Mouse (Mus musculus) layer of hippocampus, adult 2 months (tissue): ENCODE results near the gene Musk. TPM values are rescaled to one million over a fixed set of nuclear protein-coding genes. Genes with fewer than 3 reads are reported as not detected.
A peak's percentile ranks its signal among the peaks of the same experiment; 100 is the strongest.

Experiments used
- DNase-seq, 2 experiments: peaks; one replicate each; pipeline ENCODE4 v3.0.0; 2022; ENCODE audit warnings: low spot score in 2 of 2
- H3K27ac ChIP-seq: fragments of 200-600 bp; 2 replicates; pipeline ENCODE4 v1.8.1; 2022
- H3K4me3 ChIP-seq: fragments of 200-600 bp; 2 replicates; pipeline ENCODE4 v1.8.1; 2022; ENCODE audit warnings: mild to moderate bottlenecking
- CTCF ChIP-seq: fragments of 200-600 bp; conservative IDR thresholded peaks from 2 replicates; pipeline ENCODE4 v1.8.1; 2022; ENCODE audit warnings: antibody characterized with exemption, mild to moderate bottlenecking, moderate library complexity
- total RNA-seq, 2 experiments: library from RNA; stranded (reverse); gene quantifications; 2 replicates each; pipeline ENCODE4 v1.2.3; 2021

Musk gene
- total RNA-seq, 2 experiments from 2014 or later, result 1.4 to 1.5 TPM

GRCm38 (mm10) chr4:58330016-58330415 is 44.3 kb downstream of the Musk start:
- no peak for TF ChIP-seq CTCF
- Histone ChIP-seq H3K27ac (no peak overlapping the region), H3K4me3 (no peak overlapping the region)
- no peak for DNase-seq

DNA sequence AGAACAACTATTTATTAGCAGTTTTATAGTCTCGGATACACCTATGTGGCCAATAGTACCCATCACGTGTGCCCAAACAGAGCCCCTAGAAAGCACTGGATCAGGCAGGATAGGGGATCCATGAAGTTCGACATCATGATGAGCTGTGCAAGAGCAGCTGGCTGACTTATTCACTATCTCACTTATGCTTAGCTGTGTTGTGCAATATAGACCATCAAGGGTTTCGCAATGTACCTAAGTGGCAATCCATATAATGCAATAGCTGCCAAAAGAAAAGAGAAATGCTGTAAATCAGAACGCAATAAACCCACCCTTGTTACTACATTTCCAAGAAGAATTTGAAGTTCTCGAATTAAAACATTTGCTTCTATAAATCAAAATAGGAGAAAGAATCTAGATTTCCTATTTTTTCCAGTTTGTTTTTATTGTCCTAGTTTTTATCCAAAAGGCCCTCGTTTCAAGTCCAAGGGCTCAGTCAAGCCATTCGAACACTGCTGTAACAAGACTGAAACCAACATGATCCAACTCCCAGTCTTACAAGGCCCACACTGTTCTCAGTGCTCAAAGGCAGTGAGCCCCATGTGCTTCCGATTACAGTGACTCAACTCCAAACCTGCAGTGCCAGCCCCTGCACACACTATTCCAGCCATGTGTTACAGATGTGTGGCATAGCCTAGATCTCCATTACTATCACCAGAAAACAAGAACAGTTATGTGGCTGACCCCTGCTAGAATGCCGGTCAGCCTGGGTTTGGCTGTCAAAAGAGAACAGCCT is 45.3 kb downstream of the Musk start:
- Histone ChIP-seq H3K4me3 (no peak overlapping the region), H3K27ac (no peak overlapping the region)
- TF ChIP-seq CTCF, result no peak
- no peak for DNase-seq

- H3K4me3 ChIP-seq, result no peak overlapping the region
- no peak overlapping the region for H3K27ac ChIP-seq
- no peak for TF ChIP-seq CTCF
- DNase-seq, result no peak
Observed at GRCm38 (mm10) chr4:58332394-58332793, 46.6 kb downstream of the Musk start.

- TF ChIP-seq CTCF, result no peak
- Histone ChIP-seq H3K27ac (0 out of 2 replicates have a peak overlapping the region, but pooled peaks have one; percentile 5), H3K4me3 (no peak overlapping the region)
- no peak for DNase-seq
Observed at GRCm38 (mm10) chr4:58336227-58336626, 50.5 kb downstream of the Musk start.

DNA sequence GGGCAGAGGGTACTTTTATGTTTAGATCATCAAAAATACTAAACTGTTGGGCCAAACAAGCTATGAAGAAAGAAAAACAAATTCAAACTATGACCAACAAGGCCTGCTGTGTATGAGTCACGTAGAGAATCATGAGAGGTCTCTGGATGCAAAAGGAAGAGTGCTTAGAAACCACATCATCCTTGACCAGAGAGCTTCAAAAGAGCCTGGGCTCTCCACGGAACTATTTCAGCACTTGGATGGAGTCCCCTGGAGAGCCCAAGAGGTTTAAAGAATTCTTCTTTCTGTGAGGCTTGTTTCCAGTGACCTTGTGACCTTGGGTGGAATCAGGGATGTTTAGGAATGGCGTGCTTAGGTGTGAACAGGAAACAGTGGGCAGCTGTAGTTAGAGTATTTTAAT is 53.5 kb downstream of the Musk start:
- no peak for TF ChIP-seq CTCF
- Histone ChIP-seq H3K4me3 (no peak overlapping the region), H3K27ac (no peak overlapping the region)
- no peak for DNase-seq

DNA sequence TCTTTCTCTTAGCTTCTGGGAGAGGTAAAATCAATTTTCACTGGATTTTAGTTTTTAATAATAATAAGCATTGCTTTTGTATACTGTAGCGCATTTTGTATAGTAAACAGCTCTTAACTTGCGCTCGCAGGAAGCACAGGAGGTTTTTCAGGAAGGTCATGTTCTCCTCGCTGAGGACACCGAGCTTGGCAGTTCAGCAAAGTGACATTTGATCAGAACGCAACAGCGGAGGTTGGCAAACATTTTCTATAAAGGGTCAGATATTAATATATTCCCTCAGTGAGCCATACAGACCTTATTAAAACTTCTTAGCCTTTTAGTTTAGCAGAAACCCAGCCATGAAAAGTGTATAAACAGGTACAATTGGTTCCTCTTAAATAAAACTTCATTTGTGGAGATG is 64.4 kb downstream of the Musk start:
- Histone ChIP-seq H3K4me3 (no peak overlapping the region), H3K27ac (no peak overlapping the region)
- DNase-seq, result no peak
- TF ChIP-seq CTCF, result no peak

- no peak for TF ChIP-seq CTCF
Observed at GRCm38 (mm10) chr4:58351165-58351564, 65.4 kb downstream of the Musk start.

DNA sequence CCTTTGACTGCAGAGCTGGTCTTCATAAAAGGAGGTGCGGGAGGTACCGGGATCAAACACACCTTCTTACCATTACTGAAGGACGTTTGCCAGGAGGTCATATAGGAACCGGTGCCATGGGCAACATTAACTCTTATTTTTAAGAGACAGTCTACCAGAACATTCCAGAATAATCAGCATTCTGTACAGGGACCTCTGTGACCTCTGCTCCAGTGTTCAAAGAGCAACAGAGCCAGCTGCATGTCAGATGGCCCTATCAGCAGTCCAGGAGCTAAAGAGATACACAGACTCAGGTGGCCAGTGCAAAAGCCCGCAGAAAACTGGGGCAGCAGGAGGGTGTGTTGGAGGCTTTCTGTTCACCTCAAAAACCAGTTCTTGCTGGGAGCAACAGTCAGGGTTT is 65.8 kb downstream of the Musk start:
- Histone ChIP-seq H3K27ac (no peak overlapping the region), H3K4me3 (no peak overlapping the region)
- no peak for TF ChIP-seq CTCF
- no peak for DNase-seq

More at GRCm38 (mm10) chr4:58351165-58351564, 65.4 kb downstream of the Musk start:
- H3K4me3 ChIP-seq, result no peak overlapping the region
- DNase-seq, result no peak
- H3K27ac ChIP-seq, result no peak overlapping the region

DNA sequence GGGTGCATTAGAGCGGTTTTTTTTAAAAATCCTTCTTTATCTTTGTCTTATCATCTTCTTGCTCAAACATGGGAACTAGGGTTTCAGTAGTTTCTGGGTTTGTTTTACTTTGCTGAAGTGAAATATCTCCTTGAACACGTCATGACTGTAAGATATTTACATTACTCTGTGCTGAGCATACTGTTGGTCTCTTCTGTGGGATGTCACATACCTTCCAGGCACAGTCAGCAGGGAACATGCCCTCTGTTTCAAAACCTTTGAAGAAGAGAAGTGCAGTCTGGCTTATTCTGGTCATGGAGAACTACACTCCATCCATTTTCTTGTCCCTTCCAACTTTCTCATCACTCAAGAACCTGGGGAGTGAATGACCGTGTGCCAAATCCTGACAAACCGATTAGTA is 73.2 kb downstream of the Musk start:
- H3K4me3 ChIP-seq, result no peak overlapping the region
- TF ChIP-seq CTCF, result no peak
- DNase-seq, result no peak
- no peak overlapping the region for H3K27ac ChIP-seq

DNA sequence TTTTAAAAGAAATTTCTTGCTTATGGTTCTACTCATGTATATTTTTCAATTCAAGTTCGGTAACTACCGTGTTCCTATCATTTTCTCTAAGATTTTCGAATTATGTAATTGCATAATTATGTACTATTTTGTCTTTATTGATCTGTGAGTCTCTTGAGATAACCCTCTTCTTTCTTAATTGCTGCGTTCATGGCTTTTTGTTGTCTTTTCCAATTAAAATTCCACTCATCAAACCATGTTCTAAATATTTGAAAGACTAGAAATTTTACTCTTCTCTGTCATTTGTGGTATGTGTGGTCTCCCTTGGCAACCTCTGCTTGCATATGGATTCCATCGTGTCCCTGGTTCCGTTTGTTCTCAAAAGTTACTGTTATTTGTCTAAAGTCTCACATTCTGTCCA is 79.6 kb downstream of the Musk start:
- DNase-seq, result no peak
- Histone ChIP-seq H3K4me3 (no peak overlapping the region), H3K27ac (no peak overlapping the region)
- TF ChIP-seq CTCF, result no peak

GRCm38 (mm10) chr4:58371106-58371505 is 85.3 kb downstream of the Musk start:
- DNase-seq, result no peak
- no peak overlapping the region for H3K27ac ChIP-seq
- no peak for TF ChIP-seq CTCF
- no peak overlapping the region for H3K4me3 ChIP-seq

DNA sequence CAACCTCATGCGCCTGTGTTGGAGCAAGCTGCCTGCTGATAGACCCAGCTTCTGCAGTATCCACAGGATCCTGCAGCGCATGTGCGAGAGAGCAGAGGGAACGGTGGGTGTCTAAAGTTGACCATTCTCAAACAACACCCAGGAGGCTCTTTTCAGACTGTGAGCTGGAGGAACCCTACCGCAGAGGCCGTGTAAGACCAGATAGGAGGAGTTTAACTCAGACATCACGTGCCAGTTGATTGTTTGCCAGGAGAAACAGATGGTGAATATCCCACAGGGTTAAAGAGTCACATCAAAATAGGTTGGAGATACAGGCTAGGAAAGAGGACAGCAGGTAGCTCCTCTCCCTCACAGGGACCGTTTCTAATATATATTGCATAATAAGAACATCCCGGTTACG is 87.8 kb downstream of the Musk start:
- Histone ChIP-seq H3K4me3 (no peak overlapping the region), H3K27ac (no peak overlapping the region)
- DNase-seq, result no peak
- TF ChIP-seq CTCF, result no peak

DNA sequence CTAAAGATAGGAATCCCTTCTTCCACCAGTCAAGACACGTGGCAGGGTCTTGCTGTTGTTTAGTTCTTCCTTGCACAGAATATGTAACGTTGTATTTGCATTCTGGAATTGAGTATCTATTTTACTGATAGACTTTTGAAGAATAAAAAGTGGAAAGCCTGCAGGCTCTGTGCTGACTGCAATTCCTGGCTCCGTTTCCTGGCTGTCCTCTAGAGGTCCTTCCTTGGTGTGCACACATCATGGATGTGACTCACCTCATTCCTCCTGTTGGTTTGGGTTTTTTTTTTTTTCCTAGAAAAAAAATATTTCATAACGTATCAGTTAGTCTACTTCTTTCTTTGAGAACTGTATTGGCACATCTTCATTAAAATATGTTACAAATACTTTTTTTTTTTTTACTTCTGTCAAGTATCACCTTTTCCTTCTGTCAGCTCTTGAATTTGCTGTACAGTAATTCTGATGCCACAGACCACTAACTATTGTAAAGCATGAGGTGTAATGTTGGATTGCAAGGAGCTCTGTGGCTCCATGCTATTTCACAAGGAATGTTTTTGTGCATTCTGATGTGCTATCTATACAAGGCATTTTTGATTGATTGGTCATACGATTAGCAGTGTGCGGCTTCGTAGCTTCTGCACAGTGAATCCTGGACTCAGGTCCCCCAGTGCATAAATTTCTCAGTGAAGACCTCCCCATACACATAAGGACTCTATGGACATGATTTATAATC is 88.5 kb downstream of the Musk start:
- TF ChIP-seq CTCF, result no peak
- DNase-seq, result peak; percentile 24 to 42
- no peak overlapping the region for H3K27ac ChIP-seq
- H3K4me3 ChIP-seq, result no peak overlapping the region

GRCm38 (mm10) chr4:58379186-58379585 is 93.4 kb downstream of the Musk start:
- Histone ChIP-seq H3K27ac (no peak overlapping the region), H3K4me3 (no peak overlapping the region)
- TF ChIP-seq CTCF, result no peak
- no peak for DNase-seq
